Mouse (Mus musculus): ENCODE data around the gene Gm17387.

GRCm38 (mm10) chr7:141055785-141056184 lies 26.9 kb downstream of the Gm17387 start:
- no peak for TF ChIP-seq CTCF (IDR thresholded peaks at IDR 0.05; ENCODE audit: control insufficient read depth, insufficient read depth, insufficient replicate concordance, low read depth, low read length)
- no peak for TF ChIP-seq POLR2A (IDR thresholded peaks at IDR 0.05; ENCODE audit: control insufficient read depth, low read depth, low read length)
